Mouse (Mus musculus) liver, embryonic 11.5 days (tissue): ENCODE results near the gene Prkacb. TPM values are rescaled to one million over a fixed set of nuclear protein-coding genes. Genes with fewer than 3 reads are reported as not detected.
A peak's percentile ranks its signal among the peaks of the same experiment; 100 is the strongest.
"Not testable (repeated sequence)": the region's sequence is repeated elsewhere in the genome, so short reads cannot be mapped to it uniquely, and the experiment has no call there.

Source experiments
- ATAC-seq: fragments of 200-750 bp; cut with Nextera tagmentation; replicated peaks from 2 replicates; pipeline ENCODE4 v1.8.0; 2017; ENCODE audit warnings: moderate number of reproducible peaks, mild to moderate bottlenecking, moderate TSS enrichment, moderate library complexity; ENCODE audit not compliant: low FRiP score
- DNase-seq: peaks from one replicate; pipeline ENCODE4 v3.0.0-alpha.2; 2017; ENCODE audit warnings: low spot score
- H3K27ac ChIP-seq: fragments of 300-500 bp; sonication (generic); 2 replicates; pipeline ENCODE4 v1.5.1; 2014; ENCODE audit warnings: mild to moderate bottlenecking, low read depth, low read length, control low read depth
- H3K27me3 ChIP-seq: fragments of 300-500 bp; sonication (generic); replicated peaks from 2 replicates; pipeline ENCODE4 v1.6.1; 2014; ENCODE audit warnings: low read length, mixed read lengths; ENCODE audit not compliant: control insufficient read depth, insufficient read depth
- H3K36me3 ChIP-seq: fragments of 300-500 bp; sonication (generic); 2 replicates; pipeline ENCODE4 v1.6.1; 2014; ENCODE audit warnings: mild to moderate bottlenecking, low read length, moderate library complexity, mixed read lengths; ENCODE audit not compliant: control insufficient read depth, insufficient read depth
- H3K4me1 ChIP-seq: fragments of 300-500 bp; sonication (generic); replicated peaks from 2 replicates; pipeline ENCODE4 v1.6.1; 2014; ENCODE audit warnings: low read length, mixed read lengths; ENCODE audit not compliant: control insufficient read depth, insufficient read depth
- H3K4me2 ChIP-seq: fragments of 300-500 bp; sonication (generic); 2 replicates; pipeline ENCODE4 v1.6.1; 2014; ENCODE audit warnings: mild to moderate bottlenecking, control low read depth, moderate library complexity
- H3K4me3 ChIP-seq: fragments of 300-500 bp; sonication (generic); 2 replicates; pipeline ENCODE4 v1.5.1; 2014; ENCODE audit warnings: low read depth, low read length, control low read depth
- H3K9ac ChIP-seq: fragments of 300-500 bp; sonication (generic); 2 replicates; pipeline ENCODE4 v1.6.1; 2014; ENCODE audit warnings: low read depth, low read length, control low read depth
- H3K9me3 ChIP-seq: fragments of 300-500 bp; sonication (generic); 2 replicates; pipeline ENCODE4 v1.6.1; 2016; ENCODE audit warnings: low read length, inconsistent platforms, mixed read lengths; ENCODE audit not compliant: control insufficient read depth
- WGBS: fragments of 180-500 bp; shearing (Covaris S2); extraction: QIAGEN DNeasy Blood & Tissue Kit; methylation state at CpG from one replicate; pipeline ENCODE4 v1.1.7; 2014; 5-methylcytosine and 5-hydroxymethylcytosine counted together
- polyA plus RNA-seq: library from polyadenylated mRNA; unstranded; fragments of >200 nt; fragmentation: Nextera tagmentation; extraction: Ambion mirVana; gene quantifications from 2 replicates; pipeline ENCODE4 v1.2.1, GENCODE M21; 2014

Gene Prkacb
- polyA plus RNA-seq, 1 experiment from 2014 or later, result 38.6 TPM

- H3K27ac ChIP-seq, result no peak overlapping the region
- no peak overlapping the region for H3K4me2 ChIP-seq
- DNase-seq, result no peak
- peaks cover 18% of the 10 kb centered on the region for H3K4me1 ChIP-seq
- no peaks in the 10 kb centered on the region for H3K9me3 ChIP-seq
- no peak overlapping the region for H3K4me3 ChIP-seq
- ATAC-seq, result peak; percentile 35; the same call in 1 of the 2 replicates
- WGBS, result 88% methylated on average over 9 of the region's 9 CpGs
- no peaks in the 10 kb centered on the region for H3K36me3 ChIP-seq
- no peak overlapping the region for H3K9ac ChIP-seq
- H3K27me3 ChIP-seq, result no peaks in the 10 kb centered on the region
Observed at GRCm38 (mm10) chr3:146761276-146761675, 51.5 kb downstream of the Prkacb start.

GRCm38 (mm10) chr3:146757970-146758960 lies 54.5 kb downstream of the Prkacb start:
- no peak for DNase-seq
- Histone ChIP-seq H3K9ac (no peak overlapping the region), H3K4me2 (no peak overlapping the region), H3K9me3 (no peaks in the 10 kb centered on the region), H3K27ac (no peak overlapping the region), H3K4me3 (no peak overlapping the region), H3K4me1 (0 out of 2 replicates have a peak, but pooled peaks cover 2% of the 10 kb centered on the region), H3K27me3 (no peaks in the 10 kb centered on the region), H3K36me3 (no peaks in the 10 kb centered on the region)
- WGBS, result 89% methylated on average over 6 of the region's 6 CpGs
- no peak for ATAC-seq

- Histone ChIP-seq H3K36me3 (no peaks in the 10 kb centered on the region), H3K27me3 (no peaks in the 10 kb centered on the region), H3K4me1 (0 out of 2 replicates have a peak, but pooled peaks cover 2% of the 10 kb centered on the region), H3K9ac (no peak overlapping the region), H3K4me2 (no peak overlapping the region), H3K4me3 (no peak overlapping the region), H3K27ac (no peak overlapping the region), H3K9me3 (no peaks in the 10 kb centered on the region)
- WGBS, result 43% methylated on average over 2 of the region's 2 CpGs
- DNase-seq (no peak), ATAC-seq (0 out of 2 replicates have a peak, but pooled peaks have one; percentile 31)
Observed at GRCm38 (mm10) chr3:146754270-146754669, 58.5 kb downstream of the Prkacb start.

DNA sequence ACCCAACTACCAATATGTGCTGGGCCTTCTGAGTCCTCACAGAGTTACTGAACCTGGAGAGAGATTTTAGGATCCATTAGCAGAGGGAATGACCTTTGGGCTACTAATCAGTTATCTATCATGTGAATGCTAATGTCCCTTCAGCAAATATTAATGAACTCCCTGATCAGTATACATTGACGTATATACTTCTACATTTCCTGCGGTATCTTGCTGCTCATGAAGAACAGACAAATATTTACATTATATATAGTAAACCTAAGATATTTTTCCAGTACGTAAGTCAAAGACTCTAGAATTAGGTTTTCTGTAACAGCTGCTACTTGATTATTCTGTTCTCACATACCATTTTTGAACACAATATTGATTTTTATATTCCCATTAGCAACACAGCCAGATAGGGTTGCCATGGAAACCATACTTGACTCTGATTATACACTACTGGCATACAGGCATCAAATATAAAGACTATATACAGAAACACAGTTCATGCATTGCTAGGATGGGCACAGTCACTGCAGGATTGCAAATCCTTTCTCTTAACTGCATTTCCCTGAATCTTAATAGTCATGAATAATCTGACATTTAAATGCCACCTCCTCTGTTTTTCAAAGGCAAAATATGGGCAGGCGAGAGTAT lies 71.1 kb downstream of the Prkacb start:
- H3K4me1 ChIP-seq, result peaks cover 5% of the 10 kb centered on the region; the same call in 1 of the 2 replicates
- H3K36me3 ChIP-seq, result peaks cover 7% of the 10 kb centered on the region; the same call in 1 of the 2 replicates
- ATAC-seq (no peak), DNase-seq (no peak)
- H3K4me3 ChIP-seq, result no peak overlapping the region
- no peaks in the 10 kb centered on the region for H3K9me3 ChIP-seq
- no peak overlapping the region for H3K27ac ChIP-seq
- WGBS, result 76% methylated on average over 4 of the region's 4 CpGs
- H3K4me2 ChIP-seq, result no peak overlapping the region
- H3K9ac ChIP-seq, result no peak overlapping the region
- no peaks in the 10 kb centered on the region for H3K27me3 ChIP-seq

DNA sequence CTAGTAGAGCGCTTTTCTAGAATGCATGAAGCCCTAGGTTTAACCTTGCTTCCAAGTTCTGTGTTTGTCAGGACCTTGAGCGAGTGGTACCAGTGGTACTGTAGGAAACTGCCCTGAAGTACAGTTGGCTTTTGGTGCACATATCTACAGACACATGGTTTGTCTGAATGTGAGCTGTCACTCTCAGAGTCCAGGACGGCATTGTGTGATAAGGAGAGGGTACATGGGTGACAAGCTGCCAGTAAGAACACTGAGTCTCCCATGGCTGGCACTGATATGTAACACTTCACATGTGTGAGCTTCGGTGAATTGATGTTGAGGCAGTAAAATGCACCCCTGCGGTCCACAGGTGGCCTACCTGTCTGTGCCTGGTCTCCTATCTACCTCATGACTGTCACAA lies 71.6 kb downstream of the Prkacb start:
- WGBS, result 79% methylated on average over 5 of the region's 5 CpGs
- peak; percentile 86 for ATAC-seq

GRCm38 (mm10) chr3:146736186-146736585 lies 76.6 kb downstream of the Prkacb start:
- not testable (repeated sequence) for H3K4me3 ChIP-seq, H3K9ac ChIP-seq, DNase-seq, H3K27ac ChIP-seq, H3K9me3 ChIP-seq, ATAC-seq, H3K36me3 ChIP-seq, H3K27me3 ChIP-seq, H3K4me2 ChIP-seq
- peaks cover 16% of the 10 kb centered on the region for H3K4me1 ChIP-seq
- WGBS, result 85% methylated on average over 6 of the region's 6 CpGs

More for the DNA sequence above, 71.6 kb downstream of the Prkacb start:
- no peak for DNase-seq
- H3K9me3 ChIP-seq, result no peaks in the 10 kb centered on the region
- peaks cover 5% of the 10 kb centered on the region; the same call in 1 of the 2 replicates for H3K4me1 ChIP-seq
- H3K4me3 ChIP-seq, result no peak overlapping the region
- H3K27me3 ChIP-seq, result no peaks in the 10 kb centered on the region
- H3K36me3 ChIP-seq, result peaks cover 7% of the 10 kb centered on the region; the same call in 1 of the 2 replicates
- no peak overlapping the region for H3K9ac ChIP-seq
- H3K27ac ChIP-seq, result no peak overlapping the region
- H3K4me2 ChIP-seq, result no peak overlapping the region

DNA sequence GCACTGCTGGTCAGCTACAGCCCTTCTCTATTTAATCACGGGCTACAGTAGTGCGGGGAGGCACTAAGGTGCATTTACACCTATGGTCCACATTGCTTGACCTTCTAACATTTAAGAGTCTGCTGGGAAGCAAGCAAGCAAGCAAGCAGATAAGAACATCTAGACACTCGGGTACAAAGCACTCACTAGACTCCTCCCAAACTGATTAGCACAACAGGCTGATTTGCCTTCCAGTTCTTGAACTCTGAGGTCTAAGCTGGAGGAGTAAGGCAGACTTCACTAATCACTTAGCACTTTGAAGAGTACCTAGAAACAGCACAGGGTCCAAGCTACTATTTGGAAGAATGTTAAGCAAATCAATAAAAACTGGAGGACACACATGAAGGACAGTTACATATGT lies 77.1 kb downstream of the Prkacb start:
- ATAC-seq (peak; percentile 76), DNase-seq (no peak)
- Histone ChIP-seq H3K27me3 (no peaks in the 10 kb centered on the region), H3K4me3 (no peak overlapping the region), H3K4me1 (peaks cover 14% of the 10 kb centered on the region), H3K36me3 (peaks cover 4% of the 10 kb centered on the region; the same call in 1 of the 2 replicates), H3K4me2 (peak overlapping the region; percentile 18; the same call in 1 of the 2 replicates), H3K9me3 (no peaks in the 10 kb centered on the region), H3K9ac (no peak overlapping the region), H3K27ac (no peak overlapping the region; the same call in 1 of the 2 replicates)
- WGBS, result 56% methylated on average over 3 of the region's 3 CpGs

DNA sequence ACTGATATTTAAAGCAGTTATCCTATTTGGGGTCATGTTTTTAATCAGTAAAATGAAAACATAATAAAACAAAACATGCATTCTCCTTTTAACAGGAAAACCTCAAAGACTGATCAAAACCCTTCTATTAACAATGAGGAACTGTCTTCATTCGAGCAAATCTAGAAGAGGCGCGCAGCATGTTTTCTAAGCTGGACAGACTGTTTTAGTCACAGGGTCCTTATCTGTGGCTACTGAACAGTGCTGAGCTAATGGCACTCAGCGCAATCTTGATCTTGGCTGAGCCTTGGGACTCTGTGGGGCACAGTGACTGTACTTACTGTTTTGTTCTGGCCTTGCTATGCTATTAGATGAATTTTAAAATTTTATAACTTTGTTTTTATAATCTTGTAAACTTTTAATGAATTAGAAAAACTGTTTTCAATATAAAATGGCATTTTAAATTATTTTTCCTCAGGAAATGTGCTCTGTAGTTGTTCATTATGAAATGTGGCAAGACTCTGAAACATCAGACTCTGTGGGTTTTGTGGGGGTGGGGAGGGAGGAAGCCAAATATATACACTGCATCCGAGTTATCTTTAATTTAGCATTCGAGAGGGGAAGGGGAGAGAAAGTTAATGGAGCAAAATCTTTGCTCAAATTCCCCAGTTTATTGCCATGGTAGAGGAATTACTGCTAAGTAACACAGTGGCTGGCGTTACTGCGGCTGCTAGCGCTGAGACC lies 77.7 kb downstream of the Prkacb start:
- no peak for DNase-seq
- peak; percentile 89 for ATAC-seq
- Histone ChIP-seq H3K4me1 (peaks cover 14% of the 10 kb centered on the region), H3K9me3 (no peaks in the 10 kb centered on the region), H3K36me3 (peaks cover 4% of the 10 kb centered on the region; the same call in 1 of the 2 replicates), H3K4me3 (no peak overlapping the region), H3K27me3 (no peaks in the 10 kb centered on the region), H3K4me2 (peak overlapping the region; percentile 18; the same call in 1 of the 2 replicates), H3K9ac (no peak overlapping the region), H3K27ac (no peak overlapping the region; the same call in 1 of the 2 replicates)
- WGBS, result 56% methylated on average over 9 of the region's 9 CpGs
